Mouse (Mus musculus) cerebellum, postnatal 36 days (tissue): Measurements from ENCODE around the gene Pax2.
A peak's percentile ranks its signal among the peaks of the same experiment; 100 is the strongest.

Experiments
- DNase-seq, 2 experiments: peaks; one replicate each; pipeline ENCODE4 v3.0.0; 2021 to 2022; ENCODE audit warnings: mixed read lengths in 2 of 2

Pax2 gene

DNA sequence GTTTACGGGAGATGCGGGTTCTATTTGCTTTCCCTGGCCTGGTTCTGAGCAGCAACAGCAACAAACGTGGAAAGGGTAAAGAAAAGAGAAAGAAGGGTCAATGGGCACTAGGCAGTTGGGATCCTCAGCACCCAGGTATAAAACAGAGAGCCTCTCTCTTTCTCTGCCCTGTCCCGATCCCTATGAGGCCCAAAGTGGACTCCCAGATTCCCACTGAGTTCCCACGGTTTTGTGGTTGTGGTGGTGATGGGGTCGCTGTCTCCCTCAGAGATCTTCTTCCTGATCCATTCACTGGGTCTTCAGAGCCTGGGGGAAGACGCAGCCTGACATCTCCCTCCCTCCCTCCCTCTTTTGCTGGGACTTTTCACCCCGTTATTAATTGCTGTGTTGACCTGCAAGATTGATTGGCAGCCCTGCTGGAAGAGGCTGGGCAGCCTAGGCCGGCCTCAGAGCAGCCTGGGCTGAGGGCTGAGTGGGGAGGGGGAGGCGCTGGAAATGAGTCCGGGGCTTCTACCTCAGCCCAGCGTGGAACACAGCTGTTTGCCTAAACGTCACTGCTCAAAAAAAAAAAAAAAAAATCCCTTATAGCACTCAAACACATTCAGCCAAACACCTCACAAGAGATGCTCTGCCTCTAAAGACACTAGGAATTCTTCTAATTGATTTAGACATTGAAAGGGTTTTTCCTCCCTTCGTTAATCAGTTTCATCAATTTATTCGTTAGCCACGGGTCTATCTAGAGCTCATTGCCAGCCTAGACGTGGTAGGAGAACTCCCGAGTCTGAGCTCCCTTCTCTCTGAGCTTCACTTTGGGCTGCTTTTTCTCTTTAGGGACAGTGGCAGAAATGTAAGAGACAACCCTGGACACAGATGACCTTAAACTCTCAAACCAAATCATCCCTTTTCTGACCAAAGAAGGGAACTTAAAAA lies 6.5 kb upstream of the Pax2 start:
- DNase-seq = no peak

DNA sequence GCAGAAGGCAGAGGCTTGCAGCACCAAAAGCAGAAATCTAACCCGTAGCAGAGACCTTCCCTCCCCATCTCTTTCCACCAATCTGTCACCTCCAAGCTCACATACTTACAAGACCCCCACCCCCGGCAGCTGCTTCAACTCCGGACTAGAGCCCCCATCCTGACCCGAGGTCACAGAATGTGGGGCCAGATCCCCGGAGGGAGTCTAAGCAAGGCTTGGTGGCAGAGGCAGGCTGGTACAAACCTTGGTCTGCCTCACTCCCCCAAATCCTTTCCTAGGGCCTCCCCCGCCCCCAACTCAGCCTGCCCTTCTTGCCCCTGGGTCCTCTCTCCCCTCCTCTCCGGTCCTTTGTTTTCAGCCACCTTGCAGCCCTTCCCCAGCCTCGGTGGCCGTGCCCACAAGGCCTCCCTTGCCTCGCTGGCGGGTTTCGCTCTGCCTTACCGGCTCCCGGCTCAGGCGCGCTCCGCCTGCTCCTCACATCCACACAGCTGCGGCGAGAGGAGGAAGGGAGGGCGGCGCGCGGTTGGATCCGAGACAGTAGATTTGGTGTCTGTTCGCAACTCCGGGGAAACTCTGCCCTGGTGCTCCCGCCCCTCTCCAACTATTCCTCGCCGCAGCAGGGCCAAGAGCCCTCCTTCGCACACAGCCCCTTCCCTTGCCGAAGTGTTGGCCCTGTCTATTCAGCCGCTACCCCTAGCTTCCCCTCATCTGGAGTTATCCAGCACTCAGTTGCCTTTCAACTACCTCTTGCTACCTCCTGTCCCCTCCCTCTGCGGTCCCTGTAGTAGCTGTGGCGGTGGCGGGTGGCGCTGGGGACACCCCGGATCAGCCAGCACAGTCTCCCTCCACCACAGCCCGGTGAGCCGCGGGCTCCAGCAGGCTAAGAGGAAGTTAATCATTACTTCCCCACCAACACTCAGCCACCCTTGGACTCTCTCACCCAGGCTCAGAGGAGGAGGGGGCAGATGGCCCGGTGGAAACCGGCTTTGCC lies 5.5 kb upstream of the Pax2 start:
- DNase-seq = no peak

DNA sequence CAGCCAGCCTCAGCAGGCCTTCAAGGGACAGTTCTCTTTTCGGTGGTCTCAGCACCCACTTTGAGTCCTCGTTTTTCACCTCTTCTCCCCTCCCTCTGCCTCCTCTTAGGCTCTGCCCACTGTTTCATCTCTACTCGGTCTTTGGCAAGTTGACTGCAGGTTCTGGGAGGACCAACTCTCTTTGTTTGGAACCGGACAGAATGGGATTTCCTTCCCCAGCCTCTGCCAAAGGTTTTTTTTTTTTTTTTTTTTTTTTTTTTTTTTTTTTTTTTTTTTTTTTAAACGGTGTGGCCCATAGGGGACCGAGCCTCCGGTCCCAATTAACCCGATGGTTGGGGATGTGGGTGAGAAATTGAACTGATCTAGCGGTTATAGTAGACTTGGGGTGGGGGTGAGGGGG lies 4.8 kb upstream of the Pax2 start:
- no peak for DNase-seq

DNA sequence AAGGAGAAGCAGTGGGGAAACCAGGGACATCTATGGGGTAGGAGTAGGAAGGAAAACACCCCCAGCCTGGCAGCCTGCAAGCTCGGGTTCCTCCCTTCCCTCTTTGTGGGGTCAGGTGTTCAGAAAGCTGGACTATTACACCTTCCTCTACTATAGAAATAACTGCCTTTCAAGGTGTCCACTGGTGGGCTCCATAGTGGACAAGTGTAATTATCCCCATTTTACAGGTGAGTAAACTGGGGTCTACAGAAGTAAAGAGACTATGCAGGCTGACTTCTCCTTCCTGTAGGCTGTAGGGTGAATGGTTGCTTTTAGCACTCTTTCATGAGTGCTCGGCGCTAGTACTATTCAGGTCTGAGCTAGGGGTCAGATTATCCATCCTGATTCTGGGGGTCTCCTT lies 4.3 kb upstream of the Pax2 start:
- no peak for DNase-seq

DNA sequence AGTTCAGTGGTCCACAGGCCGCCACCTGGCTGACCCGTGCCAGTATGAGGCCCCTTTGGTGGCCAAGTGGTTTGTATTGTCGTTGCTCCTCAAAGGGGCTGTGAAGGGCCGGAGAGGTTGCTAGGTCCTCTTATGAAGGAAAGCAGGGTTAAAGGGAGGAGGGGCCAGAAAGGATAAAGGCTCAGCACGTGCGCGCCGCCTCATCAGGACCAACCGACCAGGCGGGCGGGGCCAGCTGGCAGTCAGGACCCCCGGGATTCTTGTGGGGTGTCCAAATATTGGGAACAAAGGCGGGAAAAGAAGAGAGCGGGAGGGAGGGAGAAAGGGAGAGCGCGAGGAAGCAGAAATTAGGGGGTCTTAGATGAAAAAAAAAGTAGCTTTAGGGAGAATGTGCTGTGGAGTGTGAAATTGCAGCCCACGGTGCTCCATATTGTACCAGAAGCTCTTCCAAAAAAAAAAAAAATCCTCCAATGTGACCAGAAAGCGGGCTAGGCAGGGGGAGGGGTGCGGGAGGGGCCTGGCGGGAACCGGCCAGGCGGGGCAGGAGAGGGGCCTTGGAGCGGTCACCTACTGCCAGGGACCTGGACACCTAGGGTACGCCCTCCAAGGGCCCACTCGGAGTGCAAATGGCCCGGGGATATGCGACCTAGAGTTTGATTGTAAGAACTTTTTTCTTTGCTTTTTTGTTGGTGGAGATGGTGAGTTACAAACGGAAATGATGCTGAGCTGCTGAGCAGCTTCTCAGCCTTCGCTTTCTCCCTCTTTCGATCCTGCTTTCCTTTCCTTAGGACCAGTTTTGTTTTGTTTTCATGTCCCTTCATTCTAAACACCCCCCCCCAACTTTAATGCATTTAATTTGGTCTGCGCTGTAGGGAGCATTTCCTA lies 3.5 kb upstream of the Pax2 start:
- no peak for DNase-seq

GRCm38 (mm10) chr19:44753361-44753760 lies 2.5 kb upstream of the Pax2 start:
- DNase-seq = no peak

- DNase-seq = peak in 1 of 2 experiments; percentile 33
These were observed 1.1 kb upstream of the Pax2 start for GRCm38 (mm10) chr19:44754461-44755377.

DNA sequence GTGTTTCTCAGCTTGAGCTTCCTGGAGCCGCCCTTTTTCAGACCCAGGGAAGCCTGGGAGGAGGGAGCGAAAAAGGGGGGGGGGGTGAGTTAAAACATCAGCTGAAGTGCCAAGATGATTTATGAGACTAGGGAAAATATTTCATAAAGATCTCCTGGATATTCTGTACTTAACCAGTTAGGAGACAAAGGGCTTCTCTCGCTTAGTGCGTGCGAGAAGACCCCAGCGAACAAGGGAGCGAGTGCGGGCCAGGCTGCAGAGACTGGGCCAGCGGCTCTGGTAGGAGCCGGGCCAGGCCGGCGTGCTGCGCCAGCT lies 510 bp upstream of the Pax2 start:
- no peak for DNase-seq

DNA sequence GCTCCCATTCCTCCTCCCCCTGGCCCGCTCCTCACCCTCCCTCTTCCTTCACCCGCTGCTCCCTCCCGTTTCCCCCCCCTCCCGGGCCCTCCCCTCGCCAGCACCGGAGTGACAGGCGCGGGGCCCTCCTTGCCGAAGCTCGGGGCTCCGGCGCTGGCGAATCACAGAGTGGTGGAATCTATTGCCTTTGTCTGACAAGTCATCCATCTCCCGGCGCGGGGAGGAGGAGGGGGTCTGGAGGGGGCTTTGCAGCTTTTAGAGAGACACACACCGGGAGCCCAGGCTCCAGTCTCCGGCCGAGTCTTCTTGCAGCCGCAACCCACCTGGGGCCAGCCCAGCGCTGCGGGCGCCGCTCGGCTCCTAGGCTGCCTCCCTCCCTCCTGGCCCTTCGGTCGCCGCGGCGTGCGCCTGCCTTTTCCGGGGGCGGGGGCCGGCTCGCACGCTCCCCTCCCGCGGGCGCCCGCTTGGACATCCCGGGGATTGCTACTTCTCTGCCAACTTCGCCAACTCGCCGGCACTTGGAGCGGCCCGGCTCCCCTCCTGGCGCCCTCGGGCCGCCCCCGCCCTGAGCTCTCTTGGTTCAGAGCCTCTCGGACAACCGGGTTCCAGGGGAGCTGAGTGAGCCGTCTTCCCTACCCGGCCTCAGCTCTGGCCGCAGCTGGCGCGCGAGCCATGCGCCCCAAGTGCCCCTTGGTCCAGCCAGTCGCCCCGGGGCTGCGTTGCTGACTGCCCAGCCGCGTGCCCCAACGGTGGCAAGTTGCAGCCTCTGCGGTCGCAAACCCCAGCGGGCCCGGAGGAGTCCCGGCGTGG lies 781 bp downstream of the Pax2 start:
- no peak for DNase-seq

GRCm38 (mm10) chr19:44757231-44757871 lies 1.5 kb downstream of the Pax2 start:
- DNase-seq = no peak

- no peak for DNase-seq
These were observed 3.0 kb downstream of the Pax2 start for GRCm38 (mm10) chr19:44758846-44759245.

- DNase-seq = no peak
These were observed 3.8 kb downstream of the Pax2 start for GRCm38 (mm10) chr19:44759531-44760118.

DNA sequence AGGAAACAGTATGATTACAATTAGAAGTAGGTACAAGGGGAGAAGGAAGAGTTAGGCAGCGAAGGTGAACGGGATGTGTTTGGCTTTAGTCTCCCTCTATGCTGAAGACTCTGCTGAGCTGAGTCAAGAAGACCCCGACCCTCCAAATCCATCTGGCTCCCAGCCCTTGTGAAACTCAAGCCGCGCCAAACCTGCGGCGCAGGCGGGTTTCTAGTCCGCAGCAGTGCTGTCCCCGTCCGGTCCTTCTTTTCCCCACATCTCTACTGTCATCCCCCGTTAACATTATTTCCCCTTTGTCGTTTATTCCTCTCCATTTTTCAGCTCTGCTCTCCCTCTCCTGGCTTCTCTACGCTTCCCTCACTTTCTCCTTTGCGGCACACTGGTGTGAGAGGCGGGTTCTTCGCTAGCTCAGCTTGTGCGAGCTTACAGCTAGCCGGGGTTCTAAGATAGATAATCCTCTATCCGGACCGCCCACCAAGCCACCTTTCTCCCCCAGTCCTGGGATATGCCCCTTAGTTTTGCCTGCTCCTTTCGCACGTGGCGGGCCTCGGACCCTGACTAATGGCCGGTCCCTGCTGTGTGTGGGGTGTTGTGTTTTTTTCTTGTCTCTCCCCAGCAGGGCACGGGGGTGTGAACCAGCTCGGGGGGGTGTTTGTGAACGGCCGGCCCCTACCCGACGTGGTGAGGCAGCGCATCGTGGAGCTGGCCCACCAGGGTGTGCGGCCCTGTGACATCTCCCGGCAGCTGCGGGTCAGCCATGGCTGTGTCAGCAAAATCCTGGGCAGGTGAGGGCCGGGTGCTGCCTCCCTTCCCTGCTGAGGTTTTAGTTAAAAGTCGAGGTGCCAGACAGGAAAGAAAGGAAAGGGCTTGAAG lies 4.7 kb downstream of the Pax2 start:
- DNase-seq = no peak

DNA sequence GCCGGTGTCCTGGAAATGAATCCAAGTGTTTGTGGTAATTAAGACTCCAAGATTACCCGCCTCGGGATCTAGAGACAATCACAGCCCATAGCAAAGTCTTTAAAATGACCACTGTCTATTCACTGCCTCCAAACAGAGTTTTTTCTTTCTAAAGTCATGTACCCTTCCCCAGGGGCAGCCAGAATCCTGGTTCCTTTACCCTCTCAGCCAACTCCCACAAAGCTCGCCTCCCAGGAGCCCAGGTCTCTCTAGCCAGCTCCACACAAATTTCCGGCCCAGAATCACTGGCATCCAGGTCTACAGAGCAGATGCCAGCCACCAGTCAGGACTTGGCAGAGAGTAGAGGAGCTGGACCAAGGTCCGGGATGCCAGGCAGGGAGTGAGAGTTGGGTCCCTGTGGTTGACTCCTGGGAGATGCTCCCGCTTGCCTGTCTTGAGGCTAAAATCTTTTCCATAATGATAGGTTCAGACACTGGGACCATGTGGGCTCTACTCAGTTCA lies 6.3 kb downstream of the Pax2 start:
- no peak for DNase-seq

DNA sequence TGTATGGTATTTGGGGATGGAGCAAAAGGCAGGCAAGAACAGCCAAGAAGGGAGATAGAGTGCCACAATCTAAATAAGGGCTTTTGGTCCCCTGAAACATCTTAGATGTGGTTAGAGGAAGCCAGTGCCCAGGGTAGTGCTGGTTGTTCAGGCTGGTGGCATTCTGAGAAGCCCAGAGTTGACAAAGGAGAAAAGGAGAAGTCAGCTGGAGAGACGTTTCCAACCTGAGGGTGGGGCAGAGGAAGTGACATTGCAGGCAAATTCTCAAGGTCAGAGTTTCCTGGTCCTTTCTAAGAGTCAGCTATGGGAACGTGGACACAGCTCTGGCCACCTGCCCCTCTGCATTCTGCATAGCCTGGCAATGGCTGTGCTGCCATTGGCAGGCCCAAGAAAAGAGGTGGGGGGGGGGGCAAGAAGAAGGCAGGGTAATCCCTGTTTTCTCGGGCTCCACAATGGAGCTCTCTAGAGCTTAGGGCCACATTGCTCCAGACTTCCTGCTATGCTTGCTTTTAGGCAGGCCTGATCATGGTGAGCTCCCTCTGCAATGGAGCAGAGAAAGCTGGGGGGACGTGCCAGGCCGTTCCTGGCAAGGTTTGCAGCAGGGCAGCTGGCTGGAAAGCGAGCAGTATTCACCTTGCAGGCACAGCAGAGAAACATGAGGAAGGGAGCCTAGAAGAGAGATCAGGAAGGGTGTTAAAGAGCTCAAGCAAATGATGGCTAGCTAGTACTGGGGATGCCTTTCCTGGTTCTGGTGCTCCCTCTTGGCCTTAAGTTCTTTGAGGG lies 14.6 kb downstream of the Pax2 start:
- DNase-seq = no peak

DNA sequence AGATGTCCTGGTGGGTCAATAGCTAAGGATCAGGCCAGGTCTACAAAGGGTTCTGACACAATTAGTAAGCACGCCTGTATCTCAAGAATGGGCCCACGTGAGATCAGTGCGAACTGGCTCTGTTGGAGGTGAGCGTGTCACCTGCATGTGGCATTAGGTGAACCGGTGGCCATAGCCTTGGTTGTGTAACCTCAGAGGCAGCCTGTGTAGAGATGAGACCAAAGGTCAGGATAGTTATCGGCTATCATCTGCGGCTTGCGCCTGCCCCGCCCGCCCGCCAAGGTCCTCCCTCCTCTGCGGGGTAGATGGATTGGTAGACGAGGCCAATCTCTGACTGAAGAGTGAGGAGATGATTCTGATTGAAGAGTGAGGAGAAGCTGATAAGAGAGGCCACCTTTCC lies 15.7 kb downstream of the Pax2 start:
- DNase-seq = no peak

GRCm38 (mm10) chr19:44781987-44782386 lies 26.1 kb downstream of the Pax2 start:
- no peak for DNase-seq

- no peak for DNase-seq
These were observed 28.5 kb downstream of the Pax2 start for GRCm38 (mm10) chr19:44784391-44784790.
